Mouse (Mus musculus) gonadal fat pad, adult 2 months (tissue): Measurements from ENCODE around the gene Fzd9. TPM values are rescaled to one million over a fixed set of nuclear protein-coding genes. Genes with fewer than 3 reads are reported as not detected.

Experiments
- DNase-seq: peaks from one replicate; pipeline ENCODE4 v3.0.0-alpha.2; 2012; ENCODE audit warnings: low read depth
- polyA plus RNA-seq: library from polyadenylated mRNA; depleted of rRNA; stranded (reverse); fragments of >200 nt; gene quantifications from 2 replicates; pipeline ENCODE4 v1.2.3, GENCODE M21; 2012; rRNA removed

Gene Fzd9
- polyA plus RNA-seq: 0.39 and 0.43 TPM in 2 replicates

GRCm38 (mm10) chr5:135251079-135251454 is at the start of gene Fzd9:
TSS of gene Fzd9 (minus strand) at chr5:135251230.
- DNase-seq: no peak

GRCm38 (mm10) chr5:135292001-135292400 is 41.0 kb upstream of the Fzd9 start:
- no peak for DNase-seq

GRCm38 (mm10) chr5:135291193-135291592 is 40.2 kb upstream of the Fzd9 start:
- no peak for DNase-seq

- no peak for DNase-seq
Observed at GRCm38 (mm10) chr5:135290703-135291102, 39.7 kb upstream of the Fzd9 start.

- DNase-seq: no peak
Observed at GRCm38 (mm10) chr5:135286926-135287325, 35.9 kb upstream of the Fzd9 start.

GRCm38 (mm10) chr5:135286185-135286584 is 35.2 kb upstream of the Fzd9 start:
- no peak for DNase-seq

- no peak for DNase-seq
Observed at GRCm38 (mm10) chr5:135285211-135285610, 34.2 kb upstream of the Fzd9 start.

GRCm38 (mm10) chr5:135280226-135280625 is 29.2 kb upstream of the Fzd9 start:
- no peak for DNase-seq

- DNase-seq: no peak
Observed at GRCm38 (mm10) chr5:135276597-135276996, 25.6 kb upstream of the Fzd9 start.

- DNase-seq: no peak
Observed at GRCm38 (mm10) chr5:135274663-135275396, 23.8 kb upstream of the Fzd9 start.

GRCm38 (mm10) chr5:135271563-135272165 is 20.6 kb upstream of the Fzd9 start:
- DNase-seq: no peak

- no peak for DNase-seq
Observed at GRCm38 (mm10) chr5:135270361-135270760, 19.3 kb upstream of the Fzd9 start.

GRCm38 (mm10) chr5:135269451-135269850 is 18.4 kb upstream of the Fzd9 start:
- no peak for DNase-seq

- DNase-seq: no peak
Observed at GRCm38 (mm10) chr5:135264548-135264947, 13.5 kb upstream of the Fzd9 start.

GRCm38 (mm10) chr5:135263866-135264503 is 13.0 kb upstream of the Fzd9 start:
- no peak for DNase-seq

GRCm38 (mm10) chr5:135258280-135259150 is 7.5 kb upstream of the Fzd9 start:
- no peak for DNase-seq

- DNase-seq: no peak
Observed at GRCm38 (mm10) chr5:135257559-135257958, 6.5 kb upstream of the Fzd9 start.

- no peak for DNase-seq
Observed at GRCm38 (mm10) chr5:135256166-135256565, 5.1 kb upstream of the Fzd9 start.

- DNase-seq: no peak
Observed at GRCm38 (mm10) chr5:135253741-135254401, 2.8 kb upstream of the Fzd9 start.

GRCm38 (mm10) chr5:135250186-135251078 is 598 bp downstream of the Fzd9 start:
- no peak for DNase-seq
